Mouse (Mus musculus): ENCODE data around the gene Vasn. TPM values are rescaled to one million over a fixed set of nuclear protein-coding genes. Genes with fewer than 3 reads are reported as not detected.

The Vasn gene
- polyA plus RNA-seq, 1 experiment from 2014 or later, result 9.0 TPM

GRCm38 (mm10) chr16:4599616-4600015 is 40.1 kb upstream of the Vasn start:
- Histone ChIP-seq H3K36me3 (0 out of 2 replicates have a peak, but pooled peaks cover 10% of the 10 kb centered on the region), H3K27me3 (ENCODE audit: low read depth, poor library complexity, severe bottlenecking) (no peaks in the 10 kb centered on the region), H3K9me3 (replicated peaks) (no peaks in the 10 kb centered on the region), H3K27ac (replicated peaks) (peak overlapping the region; percentile 99), H3K4me1 (peaks cover 95% of the 10 kb centered on the region), H3K4me3 (no peak overlapping the region)
- 86% methylated on average over 3 of the region's 3 CpGs for WGBS
- peak; percentile 11 for DNase-seq (ENCODE audit: low spot score)

GRCm38 (mm10) chr16:4600701-4601310 is 38.9 kb upstream of the Vasn start:
- no peaks in the 10 kb centered on the region for H3K27me3 ChIP-seq (ENCODE audit: low read depth, poor library complexity, severe bottlenecking)
- whole genome bisulfite sequencing, result 86% methylated on average over 9 of the region's 9 CpGs
- H3K4me3 ChIP-seq, result no peak overlapping the region
- DNase-seq (ENCODE audit: low spot score), result no peak
- H3K9me3 ChIP-seq (replicated peaks), result no peaks in the 10 kb centered on the region
- peak overlapping the region; percentile 30 for H3K27ac ChIP-seq (replicated peaks)
- peaks cover 100% of the 10 kb centered on the region for H3K4me1 ChIP-seq
- H3K36me3 ChIP-seq, result 0 out of 2 replicates have a peak, but pooled peaks cover 10% of the 10 kb centered on the region

- Histone ChIP-seq H3K4me3 (0 out of 2 replicates have a peak overlapping the region, but pooled peaks have one; percentile 4), H3K27me3 (ENCODE audit: low read depth, poor library complexity, severe bottlenecking) (no peaks in the 10 kb centered on the region), H3K4me1 (peaks cover 100% of the 10 kb centered on the region), H3K36me3 (0 out of 2 replicates have a peak, but pooled peaks cover 10% of the 10 kb centered on the region), H3K27ac (replicated peaks) (peak overlapping the region; percentile 72), H3K9me3 (replicated peaks) (no peaks in the 10 kb centered on the region)
- WGBS, result 37% methylated on average over 3 of the region's 3 CpGs
- DNase-seq (ENCODE audit: low spot score), result no peak
Measured at GRCm38 (mm10) chr16:4602189-4602588, 37.6 kb upstream of the Vasn start.

GRCm38 (mm10) chr16:4602766-4603452 is 36.8 kb upstream of the Vasn start:
- H3K27me3 ChIP-seq (ENCODE audit: low read depth, poor library complexity, severe bottlenecking), result no peaks in the 10 kb centered on the region
- H3K9me3 ChIP-seq (replicated peaks), result no peaks in the 10 kb centered on the region
- 0 out of 2 replicates have a peak, but pooled peaks cover 7% of the 10 kb centered on the region for H3K36me3 ChIP-seq
- H3K27ac ChIP-seq (replicated peaks), result peak overlapping the region; percentile 72
- H3K4me3 ChIP-seq, result peak overlapping the region; percentile 19
- 46% methylated on average over 7 of the region's 7 CpGs for WGBS
- DNase-seq (ENCODE audit: low spot score), result no peak
- H3K4me1 ChIP-seq, result peaks cover 100% of the 10 kb centered on the region

- WGBS, result 77% methylated on average over 1 of the region's 1 CpGs
- peak overlapping the region; percentile 19; the same call in 1 of the 2 replicates for H3K4me3 ChIP-seq
- H3K27me3 ChIP-seq (ENCODE audit: low read depth, poor library complexity, severe bottlenecking), result no peaks in the 10 kb centered on the region
- H3K36me3 ChIP-seq, result peaks cover 8% of the 10 kb centered on the region
- no peaks in the 10 kb centered on the region for H3K9me3 ChIP-seq (replicated peaks)
- no peak for DNase-seq (ENCODE audit: low spot score)
- H3K27ac ChIP-seq (replicated peaks), result peak overlapping the region; percentile 72
- H3K4me1 ChIP-seq, result peaks cover 98% of the 10 kb centered on the region
Measured at GRCm38 (mm10) chr16:4603453-4603837, 36.3 kb upstream of the Vasn start.

- H3K4me1 ChIP-seq, result peaks cover 89% of the 10 kb centered on the region
- H3K4me3 ChIP-seq, result no peak overlapping the region
- WGBS, result 73% methylated on average over 11 of the region's 11 CpGs
- peak overlapping the region; percentile 72 for H3K27ac ChIP-seq (replicated peaks)
- no peaks in the 10 kb centered on the region for H3K27me3 ChIP-seq (ENCODE audit: low read depth, poor library complexity, severe bottlenecking)
- no peaks in the 10 kb centered on the region for H3K9me3 ChIP-seq (replicated peaks)
- peaks cover 17% of the 10 kb centered on the region for H3K36me3 ChIP-seq
- no peak for DNase-seq (ENCODE audit: low spot score)
Measured at GRCm38 (mm10) chr16:4604293-4604837, 35.4 kb upstream of the Vasn start.

- Histone ChIP-seq H3K4me1 (peaks cover 76% of the 10 kb centered on the region), H3K4me3 (peak overlapping the region; percentile 1; the same call in 1 of the 2 replicates), H3K36me3 (peaks cover 24% of the 10 kb centered on the region), H3K27me3 (ENCODE audit: low read depth, poor library complexity, severe bottlenecking) (no peaks in the 10 kb centered on the region), H3K27ac (replicated peaks) (peak overlapping the region; percentile 72), H3K9me3 (replicated peaks) (no peaks in the 10 kb centered on the region)
- 59% methylated on average over 13 of the region's 13 CpGs for WGBS
- DNase-seq (ENCODE audit: low spot score), result no peak
Measured at GRCm38 (mm10) chr16:4605514-4606131, 34.1 kb upstream of the Vasn start.

- WGBS, result 48% methylated on average over 5 of the region's 5 CpGs
- peaks cover 67% of the 10 kb centered on the region for H3K4me1 ChIP-seq
- H3K27ac ChIP-seq (replicated peaks), result peak overlapping the region; percentile 72
- peaks cover 33% of the 10 kb centered on the region for H3K36me3 ChIP-seq
- H3K9me3 ChIP-seq (replicated peaks), result no peaks in the 10 kb centered on the region
- no peak for DNase-seq (ENCODE audit: low spot score)
- no peaks in the 10 kb centered on the region for H3K27me3 ChIP-seq (ENCODE audit: low read depth, poor library complexity, severe bottlenecking)
- H3K4me3 ChIP-seq, result no peak overlapping the region
Measured at GRCm38 (mm10) chr16:4606431-4607084, 33.2 kb upstream of the Vasn start.

GRCm38 (mm10) chr16:4607818-4608531 is 31.8 kb upstream of the Vasn start:
- no peaks in the 10 kb centered on the region for H3K27me3 ChIP-seq (ENCODE audit: low read depth, poor library complexity, severe bottlenecking)
- H3K27ac ChIP-seq (replicated peaks), result no peak overlapping the region
- WGBS, result 63% methylated on average over 9 of the region's 9 CpGs
- H3K36me3 ChIP-seq, result peaks cover 47% of the 10 kb centered on the region
- peak; percentile 77 for DNase-seq (ENCODE audit: low spot score)
- no peaks in the 10 kb centered on the region for H3K9me3 ChIP-seq (replicated peaks)
- no peak overlapping the region for H3K4me3 ChIP-seq
- peaks cover 52% of the 10 kb centered on the region for H3K4me1 ChIP-seq

- DNase-seq (ENCODE audit: low spot score), result no peak
- Histone ChIP-seq H3K4me1 (peaks cover 46% of the 10 kb centered on the region), H3K27ac (replicated peaks) (no peak overlapping the region), H3K36me3 (peaks cover 53% of the 10 kb centered on the region), H3K4me3 (no peak overlapping the region), H3K27me3 (ENCODE audit: low read depth, poor library complexity, severe bottlenecking) (no peaks in the 10 kb centered on the region), H3K9me3 (replicated peaks) (no peaks in the 10 kb centered on the region)
- WGBS, result 88% methylated on average over 19 of the region's 19 CpGs
Measured at GRCm38 (mm10) chr16:4608532-4609059, 31.1 kb upstream of the Vasn start.

- Histone ChIP-seq H3K27me3 (ENCODE audit: low read depth, poor library complexity, severe bottlenecking) (no peaks in the 10 kb centered on the region), H3K9me3 (replicated peaks) (no peaks in the 10 kb centered on the region), H3K4me1 (peaks cover 20% of the 10 kb centered on the region), H3K36me3 (peaks cover 79% of the 10 kb centered on the region), H3K4me3 (no peak overlapping the region), H3K27ac (replicated peaks) (no peak overlapping the region)
- 96% methylated on average over 5 of the region's 5 CpGs for WGBS
- DNase-seq (ENCODE audit: low spot score), result no peak
Measured at GRCm38 (mm10) chr16:4611193-4611592, 28.5 kb upstream of the Vasn start.

- Histone ChIP-seq H3K4me3 (no peak overlapping the region), H3K27me3 (ENCODE audit: low read depth, poor library complexity, severe bottlenecking) (no peaks in the 10 kb centered on the region), H3K36me3 (peaks cover 84% of the 10 kb centered on the region), H3K27ac (replicated peaks) (no peak overlapping the region), H3K9me3 (replicated peaks) (no peaks in the 10 kb centered on the region), H3K4me1 (peaks cover 15% of the 10 kb centered on the region)
- no peak for DNase-seq (ENCODE audit: low spot score)
- 93% methylated on average over 7 of the region's 7 CpGs for WGBS
Measured at GRCm38 (mm10) chr16:4611676-4612075, 28.1 kb upstream of the Vasn start.
